Mouse (Mus musculus) urinary bladder, postnatal 36 days (tissue): Measurements from ENCODE around the gene Fgd2.
"Not testable (repeated sequence)": the region's sequence is repeated elsewhere in the genome, so short reads cannot be mapped to it uniquely, and the experiment has no call there.

Experiments
- DNase-seq, 2 experiments: peaks; one replicate each; pipeline ENCODE4 v3.0.0; 2022; ENCODE audit warnings: low spot score in 2 of 2, mixed read lengths in 1 of 2

Gene Fgd2

GRCm38 (mm10) chr17:29360761-29361221 is at the start of gene Fgd2:
Gene Fgd2, plus strand, starts transcription at chr17:29360914.
- DNase-seq, result no peak

DNA sequence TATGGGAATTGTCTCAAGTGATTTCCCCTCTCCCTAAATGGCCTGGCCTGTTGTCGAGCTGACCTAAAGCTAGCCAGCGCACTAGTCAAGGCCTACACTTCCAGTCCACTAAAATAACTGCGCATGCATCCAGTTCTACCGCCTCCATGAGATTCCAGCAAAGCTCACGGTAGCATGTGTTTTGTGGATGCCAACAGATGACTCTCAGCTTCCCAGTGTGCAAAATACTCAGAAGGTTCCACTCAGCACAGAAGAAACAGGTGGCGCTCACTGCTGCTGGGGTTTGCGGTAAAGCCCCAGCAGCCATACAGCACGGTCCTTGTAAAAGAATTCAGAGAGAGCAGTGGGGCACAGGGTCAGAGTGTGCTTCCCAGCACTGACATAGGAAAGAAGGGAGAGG is 49.1 kb upstream of the Fgd2 start:
- no peak for DNase-seq

DNA sequence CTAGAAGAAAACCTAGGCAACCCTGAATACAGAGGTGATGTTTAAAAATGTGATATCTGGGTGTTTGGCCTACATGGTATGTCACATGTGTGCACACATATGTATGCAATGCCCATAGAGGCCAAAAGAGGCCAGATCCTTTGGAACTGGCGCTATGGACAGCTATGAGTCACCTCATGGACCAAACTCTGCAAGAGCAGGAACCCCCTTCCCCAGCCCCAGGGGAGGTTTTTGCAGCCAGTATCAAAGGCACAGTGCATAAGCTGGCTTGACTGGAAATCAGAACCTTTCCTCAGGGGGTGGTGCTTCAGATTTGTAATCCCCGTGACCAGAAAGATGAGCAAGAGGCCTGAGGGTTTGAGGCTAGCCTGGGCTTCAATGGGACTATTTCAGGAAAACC is 48.6 kb upstream of the Fgd2 start:
- no peak for DNase-seq

DNA sequence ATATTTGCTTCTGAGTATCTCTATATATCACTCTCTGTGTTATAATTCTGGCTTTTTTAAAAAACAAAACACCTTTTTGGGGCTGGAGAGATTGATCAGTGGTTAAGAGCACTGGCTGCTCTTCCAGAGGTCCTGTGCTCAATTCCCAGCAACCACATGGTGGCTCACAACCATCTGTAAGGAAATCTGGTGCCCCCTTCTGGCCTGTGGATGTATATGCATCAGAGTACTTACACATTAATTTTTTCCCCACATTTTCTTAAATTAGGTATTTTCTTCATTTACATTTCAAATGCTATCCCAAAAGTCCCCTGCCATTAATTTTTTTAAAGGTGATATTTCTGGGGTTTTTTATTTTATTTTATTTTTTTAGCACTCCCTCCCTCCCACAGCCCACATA is 47.4 kb upstream of the Fgd2 start:
- no peak for DNase-seq

DNA sequence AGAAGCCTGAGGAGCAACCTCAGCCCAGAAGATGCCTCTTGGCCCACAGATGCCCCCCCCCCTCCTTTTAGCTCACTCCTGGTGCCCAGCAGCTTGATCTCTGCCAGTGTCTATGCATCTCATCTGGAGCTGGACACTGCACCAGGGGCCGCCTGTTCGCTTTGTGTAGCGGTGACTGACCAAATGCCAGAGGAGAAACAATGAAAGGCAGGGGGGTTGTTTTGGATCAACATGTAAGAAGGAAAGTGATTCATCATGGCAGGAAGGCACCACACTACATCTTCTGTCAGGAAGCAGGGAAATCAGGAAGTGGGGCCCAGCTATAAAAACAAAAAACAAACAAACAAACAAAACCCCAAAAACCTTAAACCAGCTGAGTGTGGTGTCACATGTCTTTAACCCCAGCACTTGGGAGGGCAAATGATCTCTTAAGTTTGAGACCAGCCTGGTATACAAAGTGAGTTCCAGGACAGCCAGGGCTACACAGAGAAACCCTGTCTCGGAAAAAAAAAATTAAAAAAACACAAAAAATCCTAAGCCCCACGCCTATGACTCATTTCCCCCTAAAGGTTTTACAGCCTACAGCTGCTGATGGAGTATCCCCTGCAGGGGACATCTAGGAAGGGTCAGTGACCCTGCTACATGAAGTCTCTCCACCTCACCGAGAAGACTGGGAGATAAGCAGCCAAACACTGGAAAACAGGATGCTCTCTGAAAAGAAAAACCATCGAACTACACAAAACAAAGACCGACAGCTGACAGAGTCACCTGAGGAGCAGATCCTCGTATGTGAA is 44.8 kb upstream of the Fgd2 start:
- DNase-seq, result no peak

GRCm38 (mm10) chr17:29316891-29317290 is 43.8 kb upstream of the Fgd2 start:
- no peak for DNase-seq

DNA sequence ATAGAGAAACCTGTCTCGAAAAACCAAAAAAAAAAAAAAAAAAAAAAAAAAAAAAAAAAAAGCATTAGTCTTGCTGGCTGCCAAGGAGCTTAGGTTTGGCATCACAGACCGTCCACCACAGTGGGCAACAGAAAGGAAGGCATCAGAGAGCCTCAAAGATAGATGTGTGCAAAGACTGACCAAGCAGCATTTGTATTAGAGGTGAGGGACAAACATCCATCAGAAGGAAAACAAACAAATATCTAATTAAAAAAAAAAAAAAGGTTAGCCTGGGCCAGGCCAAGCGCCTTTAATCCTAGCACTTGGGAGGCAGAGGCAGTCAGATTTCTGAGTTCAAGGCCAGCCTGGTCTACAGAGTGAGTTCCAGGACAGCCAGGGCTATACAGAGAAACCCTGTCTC is 43.3 kb upstream of the Fgd2 start, which contains the start of gene Pi16:
TSS of gene Pi16 (plus strand) at position 301 of the 400 bp plus-strand sequence.
- DNase-seq, result not testable (repeated sequence)

DNA sequence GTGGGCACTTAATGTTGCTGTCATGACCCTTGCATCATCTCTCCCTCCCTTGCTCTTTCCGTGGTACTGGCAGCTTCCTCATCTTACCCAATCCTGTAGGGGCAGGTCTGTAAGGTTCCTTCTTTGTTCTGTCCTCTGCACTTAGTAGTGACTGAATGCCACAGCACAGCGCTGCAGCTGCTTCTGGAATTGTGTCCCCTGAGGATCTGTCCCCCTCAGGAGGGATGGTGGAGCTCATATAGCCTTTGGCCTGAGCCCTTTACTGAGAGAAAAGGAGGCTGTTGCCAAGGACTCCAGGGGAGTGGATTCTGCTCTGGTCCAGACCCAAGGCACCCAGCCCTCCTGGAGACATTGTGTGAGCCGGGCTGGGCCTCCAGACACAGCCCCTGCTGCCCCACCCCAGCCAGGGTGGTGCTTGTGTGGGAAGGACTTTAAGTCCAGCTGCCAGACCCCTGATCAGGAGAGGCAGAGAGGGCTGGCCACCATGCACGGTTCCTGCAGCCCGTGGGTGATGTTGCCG is 41.9 kb upstream of the Fgd2 start:
- DNase-seq, result no peak

DNA sequence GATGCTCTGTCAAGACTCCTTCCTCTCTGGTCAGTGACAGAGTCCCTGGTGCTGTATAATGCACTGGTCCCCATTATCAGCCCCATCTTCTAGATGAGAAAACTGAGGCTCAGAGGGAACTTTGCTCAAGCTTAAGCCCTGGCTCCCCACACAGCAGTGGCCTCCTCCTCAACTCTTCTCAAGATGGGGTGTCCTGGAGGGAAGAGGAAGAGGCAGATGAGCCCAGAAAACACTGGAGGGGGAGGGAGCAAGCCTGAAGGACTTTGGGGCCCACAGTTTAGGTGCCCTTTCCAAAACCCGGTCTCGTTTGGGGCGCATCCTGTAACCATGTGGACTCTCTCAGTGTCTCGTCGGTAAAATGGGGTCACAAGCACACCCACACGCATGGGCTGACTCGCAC is 41.2 kb upstream of the Fgd2 start:
- no peak for DNase-seq

DNA sequence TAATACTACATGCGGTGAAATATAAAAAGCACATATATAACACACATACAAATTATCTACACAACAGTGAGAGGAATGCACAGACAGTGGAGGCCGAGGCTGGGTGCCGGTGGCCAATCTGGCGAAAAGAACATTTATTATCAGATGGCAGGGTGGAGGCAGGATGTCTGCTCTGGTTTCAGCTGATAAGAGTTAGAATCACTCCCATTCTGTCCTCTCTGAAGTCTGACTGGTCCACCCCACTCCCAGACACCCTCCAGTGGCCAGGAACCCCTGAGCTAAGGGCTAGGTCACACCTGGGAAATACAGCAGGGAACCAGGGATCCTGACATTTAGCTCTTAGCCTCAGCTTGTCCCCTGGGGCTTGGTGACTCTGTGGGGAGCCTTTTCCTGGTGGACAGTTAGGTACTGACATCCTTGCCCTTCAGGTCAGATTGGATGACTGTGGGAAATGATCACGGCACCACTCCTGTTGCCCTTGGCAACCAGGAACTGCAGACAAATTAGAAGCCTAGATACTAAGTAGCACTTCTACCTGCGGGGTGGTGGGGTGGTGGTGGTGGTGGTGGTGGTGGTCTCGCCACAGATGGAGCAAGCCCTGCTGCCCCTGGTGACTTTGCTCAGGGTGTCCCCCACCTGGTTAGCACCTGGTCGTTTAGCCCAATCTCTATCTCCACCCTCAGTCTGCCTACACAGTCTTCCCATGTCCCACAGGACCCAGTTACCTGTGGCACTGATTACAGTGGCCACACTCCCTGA is 40.7 kb upstream of the Fgd2 start:
- no peak for DNase-seq

DNA sequence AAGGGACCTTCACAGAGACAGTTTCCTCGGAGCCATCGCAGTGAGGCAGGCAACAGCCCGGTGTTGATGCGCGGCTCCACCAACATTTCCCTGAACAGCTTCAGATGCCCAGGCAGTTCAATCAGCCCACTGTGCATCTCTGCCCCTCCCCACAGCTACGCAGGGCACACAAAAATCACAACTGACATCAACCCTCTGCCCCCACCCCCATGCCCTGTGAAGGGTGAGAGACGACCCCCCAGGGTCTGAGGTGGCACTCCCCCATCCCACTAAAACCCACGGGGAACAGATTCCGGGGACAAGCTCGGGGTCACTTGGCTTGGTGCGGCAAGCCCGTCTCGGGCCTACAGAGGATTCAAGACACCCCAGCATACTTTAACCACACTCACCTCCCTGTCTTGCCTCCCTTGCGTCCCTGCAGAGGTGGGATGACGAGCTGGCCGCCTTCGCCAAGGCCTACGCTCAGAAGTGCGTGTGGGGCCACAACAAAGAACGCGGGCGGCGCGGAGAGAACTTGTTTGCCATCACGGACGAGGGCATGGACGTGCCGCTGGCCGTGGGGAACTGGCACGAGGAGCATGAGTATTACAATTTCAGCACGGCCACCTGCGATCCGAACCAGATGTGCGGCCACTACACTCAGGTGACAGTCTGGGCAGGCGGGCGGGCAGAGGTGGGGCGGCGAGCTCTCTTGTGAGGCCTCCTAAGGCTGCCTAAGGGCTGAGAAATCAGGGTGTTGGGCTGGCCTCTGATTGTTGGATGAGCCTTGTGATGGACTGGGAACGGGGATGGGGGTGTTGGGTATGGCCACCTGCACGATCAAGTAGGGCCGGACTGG is 38.7 kb upstream of the Fgd2 start:
- no peak for DNase-seq

GRCm38 (mm10) chr17:29322603-29322962 is 38.1 kb upstream of the Fgd2 start:
- no peak for DNase-seq

DNA sequence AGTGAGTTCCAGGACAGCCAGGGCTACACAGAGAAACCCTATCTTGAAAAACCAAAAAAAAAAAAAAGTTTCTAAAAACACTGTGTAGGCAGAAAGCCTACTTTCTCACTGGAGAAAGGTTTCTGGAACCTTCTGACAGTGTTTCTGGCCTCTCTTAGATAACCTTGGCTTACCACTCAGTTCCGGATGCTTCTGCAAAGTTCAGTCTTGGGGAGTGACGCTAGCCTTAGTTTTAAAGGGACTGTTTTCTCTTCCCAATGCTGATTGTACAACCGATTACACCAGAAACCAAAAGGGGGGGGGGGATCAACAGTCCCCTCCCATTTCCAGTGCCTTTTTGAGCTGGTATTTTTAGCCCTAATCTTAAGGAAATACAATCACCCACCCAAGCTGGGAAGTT is 37.1 kb upstream of the Fgd2 start:
- DNase-seq, result no peak

GRCm38 (mm10) chr17:29325831-29326230 is 34.9 kb upstream of the Fgd2 start:
- DNase-seq, result no peak

DNA sequence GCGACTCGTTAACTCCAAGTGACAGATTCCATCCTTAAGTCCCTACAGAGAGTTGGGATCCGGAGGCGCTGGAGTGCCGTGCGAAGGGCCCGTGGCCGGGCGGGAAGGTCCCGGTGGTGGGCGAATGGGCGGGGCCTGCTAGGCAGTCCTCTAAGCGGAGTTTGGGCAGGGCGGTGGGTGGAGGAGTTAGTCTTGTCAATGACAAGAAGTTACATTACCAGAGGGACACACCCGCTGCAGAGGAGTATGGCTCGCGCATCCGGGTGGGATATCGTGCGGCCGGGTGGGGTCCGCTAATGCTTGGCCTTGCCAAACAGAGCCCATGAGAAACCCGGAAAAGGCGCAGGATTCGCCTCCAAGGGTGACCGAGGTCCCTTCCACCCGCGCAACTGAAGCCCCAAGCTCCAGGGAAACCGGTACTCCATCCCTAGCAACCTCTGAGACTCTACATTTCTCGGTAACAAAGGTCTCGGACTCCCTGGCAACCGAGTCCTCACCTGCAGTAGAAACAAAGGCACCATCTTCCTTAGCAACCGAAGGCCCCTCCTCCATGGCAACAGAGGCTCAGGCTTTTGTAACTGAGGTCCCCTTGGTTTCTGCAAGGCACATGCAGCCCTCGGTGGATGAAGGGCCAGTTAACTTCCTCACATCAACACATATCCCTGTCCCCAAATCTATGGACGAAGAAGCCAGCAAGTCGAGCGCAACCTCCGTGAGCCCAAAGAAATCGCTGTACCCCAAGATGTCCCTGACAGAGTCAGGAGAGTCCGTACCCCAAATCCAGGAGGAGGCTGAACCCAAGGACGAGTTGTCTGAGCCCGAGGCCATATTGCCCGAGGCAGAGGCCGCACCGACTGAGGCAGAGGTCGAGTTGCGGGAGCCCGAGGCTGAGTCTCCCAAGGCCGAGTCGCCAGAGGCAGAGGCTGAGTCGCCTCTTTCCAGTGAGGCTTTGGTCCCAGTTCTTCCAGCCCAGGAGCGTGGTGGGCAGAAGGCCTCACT is 33.9 kb upstream of the Fgd2 start:
- no peak for DNase-seq

- DNase-seq, result no peak
Measured at GRCm38 (mm10) chr17:29327691-29328090, 33.0 kb upstream of the Fgd2 start.

- no peak for DNase-seq
Measured at GRCm38 (mm10) chr17:29330221-29330620, 30.5 kb upstream of the Fgd2 start.

DNA sequence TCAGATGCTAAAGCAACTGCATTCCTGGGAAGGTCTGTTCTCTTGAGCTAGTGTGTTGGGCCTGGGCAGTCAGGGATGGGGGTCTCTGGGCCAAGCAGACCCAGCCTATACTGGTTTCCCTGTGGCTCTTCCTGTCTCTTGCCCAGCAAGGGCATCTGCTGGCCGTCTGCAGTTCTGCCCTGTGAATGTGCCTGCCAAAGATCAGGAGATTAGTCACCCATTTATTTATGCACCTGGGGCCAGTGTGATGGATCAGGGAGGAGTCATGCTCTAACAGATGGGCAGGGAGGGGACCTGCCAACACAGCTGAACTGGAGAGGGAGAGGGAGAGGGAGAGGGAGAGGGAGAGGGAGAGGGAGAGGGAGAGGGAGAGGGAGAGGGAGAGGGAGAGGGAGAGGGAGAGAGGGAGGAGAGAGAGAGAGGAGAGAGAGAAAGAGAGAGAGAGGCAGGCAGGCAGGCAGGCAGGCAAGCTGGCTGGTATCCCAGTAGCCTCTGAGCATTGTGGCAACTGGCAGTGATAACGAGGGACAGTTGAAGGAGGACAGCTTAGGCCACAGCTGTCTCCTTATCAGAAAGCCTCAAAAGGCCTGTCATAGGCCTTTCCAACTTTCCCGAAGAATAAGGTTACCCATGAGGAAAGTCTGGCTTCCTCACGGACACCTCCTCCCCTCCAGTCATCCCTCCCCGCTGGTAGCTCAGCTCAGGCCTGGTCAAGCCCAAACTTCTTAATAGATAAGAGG is 29.9 kb upstream of the Fgd2 start:
- no peak for DNase-seq

GRCm38 (mm10) chr17:29332186-29332685 is 28.5 kb upstream of the Fgd2 start:
- no peak for DNase-seq
